Mouse (Mus musculus) CH12F3 (cell line): ENCODE data around the gene Nkapl.
"Not testable (repeated sequence)": the region's sequence is repeated elsewhere in the genome, so short reads cannot be mapped to it uniquely, and the experiment has no call there.

ENCODE experiments used
- in situ Hi-C: fragments of 300-500 bp; cut with MboI; formaldehyde crosslinking; loops from 2 replicates; pipeline ENCODE4 v1.14.3; 2020; ENCODE audit warnings: low sequenced_read_pairs

Gene Nkapl

DNA sequence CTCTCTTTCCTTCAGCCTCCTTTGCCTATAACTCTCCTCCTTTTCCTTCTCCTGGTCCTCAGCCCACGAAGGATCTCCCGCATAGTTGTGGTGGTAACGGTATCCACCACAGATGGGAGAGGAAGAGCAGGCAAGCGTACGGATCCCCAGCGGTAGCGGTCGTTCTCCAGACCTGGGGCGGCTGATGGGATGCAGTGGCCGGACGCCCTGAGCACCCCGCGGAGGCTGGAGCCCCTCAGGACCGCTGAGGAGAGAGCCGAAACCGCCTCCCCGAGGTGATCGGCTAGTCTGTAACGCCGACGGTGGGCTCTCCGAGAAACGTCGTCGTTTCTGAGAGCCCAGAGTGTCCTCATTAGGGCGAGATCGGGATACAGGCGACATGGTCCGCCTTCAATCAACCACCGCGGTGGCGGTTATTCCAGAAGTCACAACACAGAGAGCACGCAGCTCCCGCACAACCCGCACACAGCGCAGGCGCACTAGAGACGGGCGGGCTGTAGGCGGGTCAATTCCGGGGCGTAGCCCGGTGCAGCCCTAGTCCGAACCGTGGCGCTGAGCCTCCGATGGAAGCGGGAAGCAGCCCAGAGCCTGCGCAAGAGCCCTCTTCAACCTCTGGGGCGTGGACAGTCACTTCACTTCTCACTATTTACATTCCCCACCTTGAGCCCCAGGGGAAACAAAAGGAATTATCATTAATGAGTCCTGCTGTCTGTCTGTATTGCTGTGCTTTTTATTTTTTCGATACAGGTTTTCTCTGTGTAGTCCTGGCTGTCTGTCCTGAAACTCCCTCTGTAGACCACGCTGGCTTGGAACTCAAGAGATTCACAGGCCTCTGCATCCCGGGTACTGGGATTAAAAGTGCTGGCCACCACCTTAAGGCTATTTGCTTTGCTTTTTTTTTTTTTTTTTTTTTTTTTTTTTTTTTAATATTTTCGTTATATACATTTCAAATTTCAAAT, at the start of gene Nkapl:
Gene Nkapl, minus strand, starts transcription at position 449 of the 959 bp plus-strand sequence.
- in situ Hi-C loops = no loop called here

DNA sequence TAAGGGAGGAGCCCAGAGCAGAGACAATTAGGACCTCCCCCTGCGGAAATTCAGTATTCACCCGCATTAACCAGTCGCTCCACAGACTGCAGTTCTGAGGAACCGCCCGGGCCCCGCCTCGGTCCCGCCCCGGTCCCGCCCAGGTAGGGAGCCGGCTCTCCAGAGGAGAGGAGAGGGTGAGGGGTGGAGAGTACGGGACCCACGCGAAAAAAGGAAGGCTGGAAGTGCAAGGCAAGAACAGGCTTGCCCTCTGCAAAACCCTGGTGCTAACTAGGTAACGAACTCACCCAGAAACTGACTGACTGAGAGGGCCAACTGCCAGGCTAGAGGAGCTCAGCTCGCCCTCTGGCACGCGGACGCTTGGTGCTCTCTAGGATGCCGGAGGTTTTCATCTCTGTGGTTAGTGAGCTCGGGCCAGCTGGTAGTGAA, 37.9 kb upstream of the Nkapl start:
- in situ Hi-C loops = no loop called here

DNA sequence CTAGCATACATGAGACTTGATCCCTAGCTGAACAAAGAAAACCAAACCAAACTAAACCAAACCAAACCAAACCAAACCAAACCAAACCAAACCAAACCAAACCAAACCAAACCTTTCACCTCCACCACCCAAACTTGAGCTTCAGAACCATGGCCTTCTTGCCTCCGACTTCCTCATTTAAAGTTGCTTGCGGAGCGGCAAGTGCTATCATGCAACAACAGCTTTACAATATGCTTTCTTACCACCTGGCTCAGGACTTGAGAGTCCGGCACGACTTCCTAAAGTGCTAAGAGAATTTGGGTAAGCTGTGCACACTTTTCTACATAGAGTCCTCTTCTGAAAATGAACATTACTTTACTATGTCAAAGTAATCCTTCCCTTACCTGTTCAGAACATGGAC, 34.0 kb upstream of the Nkapl start:
- in situ Hi-C loops = no loop called here

DNA sequence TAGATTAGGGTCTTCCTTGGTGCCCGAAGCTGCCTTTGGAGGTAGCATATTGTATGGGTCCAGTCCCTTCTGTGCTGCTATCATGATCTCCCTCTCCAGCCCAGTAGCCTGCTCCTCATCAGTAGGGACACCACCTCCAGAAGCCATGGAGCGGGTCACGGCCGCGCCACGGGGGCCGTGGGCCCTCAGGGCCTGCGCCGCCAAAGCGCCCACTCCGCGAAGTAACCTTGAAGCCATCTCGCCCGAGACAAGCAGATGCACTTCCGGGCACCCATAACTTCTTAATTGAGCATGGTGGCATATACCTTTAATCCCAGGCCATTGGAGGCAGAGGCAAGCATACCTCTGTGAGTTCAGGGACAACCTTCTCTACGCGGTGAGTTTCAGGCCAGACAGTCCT, 32.9 kb upstream of the Nkapl start, which contains the start of gene Gm11273:
Gene Gm11273, minus strand, starts transcription at position 237 of the 400 bp plus-strand sequence.
- in situ Hi-C loops = not testable (repeated sequence)

DNA sequence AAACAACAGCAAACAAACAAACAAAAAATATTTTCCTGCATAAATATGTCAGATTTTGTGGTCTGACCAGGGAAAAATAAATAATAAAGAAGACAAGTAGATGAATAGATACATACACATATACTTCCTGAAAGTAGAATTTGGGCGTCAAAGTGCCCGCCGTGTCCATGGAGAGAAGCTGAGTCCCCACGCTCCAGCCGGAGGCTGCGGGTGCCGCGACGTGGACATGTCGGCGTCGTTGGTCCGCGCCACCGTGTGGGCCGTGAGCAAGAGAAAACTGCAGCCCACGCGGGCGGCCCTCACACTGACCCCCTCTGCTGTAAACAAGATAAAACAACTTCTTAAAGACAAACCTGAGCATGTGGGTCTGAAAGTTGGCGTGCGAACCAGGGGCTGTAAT, 26.8 kb upstream of the Nkapl start, which contains the start of gene AK157302:
Gene AK157302, plus strand, starts transcription at position 144 of the 400 bp plus-strand sequence.
- in situ Hi-C loops = no loop called here

DNA sequence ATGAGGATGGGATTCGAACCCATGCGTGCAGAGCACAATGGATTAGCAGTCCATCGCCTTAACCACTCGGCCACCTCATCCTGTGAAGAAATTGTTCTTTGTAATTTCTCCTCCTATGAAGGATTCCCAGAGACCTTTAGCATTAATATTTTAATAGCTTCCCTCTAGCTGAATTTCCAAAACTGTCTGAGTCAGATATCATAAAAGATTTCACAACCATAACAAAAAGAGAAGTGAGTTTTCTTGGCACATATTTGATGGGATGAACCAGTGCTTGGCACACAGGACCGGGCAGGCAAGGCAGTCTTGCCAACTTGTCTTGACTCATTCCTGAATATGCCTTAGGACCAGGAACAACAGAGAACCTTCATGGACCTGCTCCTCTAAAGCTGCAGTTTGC, 24.5 kb upstream of the Nkapl start:
- in situ Hi-C loops = no loop called here

DNA sequence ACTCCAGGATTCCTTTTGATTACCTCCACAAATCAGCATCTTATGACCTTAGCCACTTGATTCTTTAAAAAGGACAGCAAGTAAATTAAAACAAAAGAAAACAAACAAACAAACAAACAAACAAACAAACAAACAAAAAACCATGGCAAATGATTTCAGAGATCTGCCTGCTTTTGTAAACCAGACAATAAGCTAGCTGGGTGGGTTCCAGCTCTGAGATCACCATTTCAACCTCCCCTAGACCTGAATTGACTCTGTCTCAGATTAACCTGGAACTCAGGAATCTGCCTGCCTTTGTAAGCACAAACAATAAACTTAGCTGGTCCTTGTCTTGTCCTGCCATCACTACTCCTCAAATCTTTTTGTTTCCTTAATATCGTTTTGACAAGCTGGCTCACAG, 18.6 kb upstream of the Nkapl start:
- in situ Hi-C loops = no loop called here

DNA sequence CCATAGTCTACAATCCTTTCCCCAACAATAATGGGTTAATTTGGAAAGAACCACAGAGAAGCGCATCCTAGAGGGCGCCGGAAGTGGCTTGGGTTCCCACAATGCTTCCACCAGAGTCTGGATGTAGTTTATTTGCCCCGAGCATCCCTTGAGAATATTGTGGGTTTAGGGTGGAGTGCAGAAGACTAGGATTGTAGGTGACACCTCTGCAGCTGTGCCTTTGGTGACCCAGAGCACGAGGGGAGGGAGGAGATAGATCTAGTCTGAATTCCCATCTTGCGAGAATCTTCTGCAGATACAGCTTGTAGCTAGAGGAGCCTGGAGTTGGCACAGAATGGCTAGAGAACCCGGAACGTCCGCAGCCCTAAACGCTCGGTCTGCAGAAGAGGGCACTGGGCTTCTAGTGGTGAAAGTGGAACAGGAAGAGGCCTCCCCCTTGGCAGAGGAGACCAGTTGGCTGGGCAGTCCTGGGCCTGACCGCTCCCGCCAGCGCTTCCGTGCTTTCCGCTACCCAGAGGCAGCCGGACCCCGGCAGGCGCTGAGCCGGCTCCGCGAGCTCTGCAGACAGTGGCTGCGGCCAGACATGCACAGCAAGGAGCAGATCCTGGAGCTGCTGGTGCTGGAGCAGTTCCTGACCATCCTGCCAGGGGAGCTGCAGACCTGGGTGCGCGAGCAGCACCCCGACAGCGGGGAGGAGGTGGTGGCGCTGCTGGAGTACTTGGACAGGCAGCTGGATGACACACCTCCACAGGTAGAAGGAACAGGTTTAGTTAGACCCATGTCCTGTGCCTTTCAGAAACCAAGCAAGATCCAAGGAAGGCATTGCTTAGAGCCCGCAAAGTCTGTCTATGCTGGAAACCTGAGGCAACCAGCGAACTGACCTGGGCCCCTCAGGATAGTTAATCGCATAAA, 10.7 kb upstream of the Nkapl start, which contains the start of the genes Zkscan4 and Gm10065:
Gene Zkscan4, plus strand, starts transcription at position 149 of the 912 bp plus-strand sequence.
Gene Gm10065, minus strand, starts transcription at position 683 of the 912 bp plus-strand sequence.
- in situ Hi-C loops = not testable (repeated sequence)

DNA sequence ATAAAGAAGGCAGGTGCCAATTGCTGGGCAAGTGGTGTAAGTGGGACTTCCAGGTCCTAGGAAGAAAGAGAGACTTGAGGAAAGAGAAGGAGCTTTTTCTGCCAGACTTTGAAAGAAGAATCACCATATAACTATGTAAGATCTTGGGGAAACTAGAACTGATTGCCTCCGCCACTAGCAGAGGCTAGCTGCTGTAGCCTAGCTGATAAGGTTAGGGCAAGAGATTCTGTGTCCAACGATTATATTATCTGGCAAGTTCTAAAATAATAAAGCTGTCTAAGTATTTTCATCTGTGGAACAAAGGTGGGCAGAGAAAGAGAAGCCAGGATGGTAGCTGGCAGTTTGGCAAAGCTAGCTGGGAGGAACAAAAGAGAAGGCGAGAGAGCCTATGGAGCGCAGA, 4.1 kb upstream of the Nkapl start:
- in situ Hi-C loops = no loop called here

DNA sequence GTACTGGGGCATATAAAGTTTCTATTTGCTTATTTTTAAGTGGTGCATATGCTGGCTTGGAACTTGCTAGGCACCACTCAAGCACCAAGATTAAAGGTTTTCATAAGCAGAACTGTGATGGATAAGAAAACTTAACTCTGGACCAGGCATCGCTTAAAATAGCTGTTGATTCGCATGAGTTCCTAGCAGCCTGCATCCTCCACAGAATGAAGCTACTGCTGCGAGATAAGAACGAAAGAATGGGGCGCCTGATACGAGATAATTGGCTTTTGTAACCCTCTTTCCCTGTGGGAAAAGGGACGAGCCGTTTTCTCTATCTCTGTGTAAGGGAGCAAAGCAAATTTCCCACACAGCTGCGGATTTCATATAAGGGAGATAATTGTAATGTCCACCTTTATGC, 788 bp upstream of the Nkapl start:
- in situ Hi-C loops = no loop called here

DNA sequence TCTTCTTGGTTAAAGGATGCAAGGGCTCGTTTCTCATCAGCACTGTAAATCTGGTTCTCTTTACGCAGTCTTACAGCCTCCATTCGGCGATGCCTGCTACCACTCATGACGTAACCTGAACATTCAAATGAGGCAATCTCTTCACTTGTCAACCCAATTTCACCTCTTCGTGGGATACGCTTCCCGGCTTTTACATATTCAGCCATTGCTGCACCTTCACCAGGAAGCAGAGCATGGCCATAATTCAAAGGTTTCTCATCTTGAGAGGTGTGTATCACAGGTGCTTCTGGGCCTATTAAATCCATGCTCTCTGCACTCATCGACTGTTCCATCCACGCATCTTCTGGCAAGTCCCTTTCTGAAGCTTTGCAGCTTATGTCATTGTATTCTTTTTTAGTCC, 973 bp downstream of the Nkapl start:
- in situ Hi-C loops = no loop called here

DNA sequence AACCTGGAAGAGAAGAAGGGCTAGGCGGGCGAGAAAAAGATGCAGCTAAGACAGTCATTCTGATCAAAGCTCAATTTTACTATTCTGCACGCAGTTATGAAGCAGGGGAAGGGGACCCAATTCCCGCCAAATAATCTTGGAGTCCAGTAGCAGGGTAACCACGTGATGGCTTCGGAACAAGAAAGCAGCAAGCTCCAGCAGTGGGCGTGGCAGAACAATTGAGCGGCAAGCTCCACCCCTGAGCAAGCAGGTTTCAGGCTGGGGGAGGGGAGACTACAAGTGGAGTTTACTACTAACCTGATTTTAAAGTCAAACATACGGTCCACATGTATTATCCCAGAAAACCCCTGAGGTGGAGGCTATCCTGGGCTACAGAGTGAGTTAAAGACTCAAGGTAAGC, 5.8 kb downstream of the Nkapl start:
- in situ Hi-C loops = not testable (repeated sequence)

DNA sequence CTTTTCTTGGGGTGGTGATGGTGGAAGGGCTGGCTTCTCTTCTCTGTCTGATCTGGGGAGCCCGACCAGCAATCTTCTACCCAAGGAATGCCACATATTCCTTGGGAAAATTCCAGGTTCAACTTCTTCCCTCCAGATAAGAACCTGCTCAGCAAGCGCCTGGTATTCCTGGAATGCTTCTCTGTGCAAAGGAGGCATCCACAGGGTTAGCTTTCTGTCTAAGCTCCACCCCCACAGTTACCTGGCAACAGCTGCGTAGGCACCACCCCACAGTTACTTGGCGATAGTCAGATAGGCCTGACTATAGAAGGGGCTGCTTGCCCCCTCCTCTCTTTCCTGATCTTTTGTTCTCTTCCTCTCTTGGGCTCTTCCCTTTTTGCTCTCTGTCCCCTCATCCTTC, 12.0 kb downstream of the Nkapl start:
- in situ Hi-C loops = no loop called here

DNA sequence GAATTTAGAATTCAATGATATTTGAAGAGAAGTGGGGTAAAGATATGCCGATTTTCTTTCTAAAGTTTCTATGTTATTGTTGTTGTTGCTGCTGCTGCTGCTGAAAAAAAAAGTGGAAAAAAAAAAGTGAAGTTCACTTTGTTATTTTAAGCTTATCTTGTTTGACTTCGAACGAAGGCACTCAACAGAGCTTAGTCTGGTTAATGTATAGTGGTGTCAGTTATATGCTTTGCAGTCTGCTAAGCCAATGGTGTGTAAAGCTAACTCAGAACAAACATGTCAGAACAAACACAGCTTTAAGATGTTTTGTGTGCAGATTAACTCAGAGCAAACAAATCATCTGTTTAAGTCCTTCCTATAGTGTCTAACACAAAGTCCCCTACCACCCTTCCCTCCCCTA, 14.2 kb downstream of the Nkapl start:
- in situ Hi-C loops = no loop called here

DNA sequence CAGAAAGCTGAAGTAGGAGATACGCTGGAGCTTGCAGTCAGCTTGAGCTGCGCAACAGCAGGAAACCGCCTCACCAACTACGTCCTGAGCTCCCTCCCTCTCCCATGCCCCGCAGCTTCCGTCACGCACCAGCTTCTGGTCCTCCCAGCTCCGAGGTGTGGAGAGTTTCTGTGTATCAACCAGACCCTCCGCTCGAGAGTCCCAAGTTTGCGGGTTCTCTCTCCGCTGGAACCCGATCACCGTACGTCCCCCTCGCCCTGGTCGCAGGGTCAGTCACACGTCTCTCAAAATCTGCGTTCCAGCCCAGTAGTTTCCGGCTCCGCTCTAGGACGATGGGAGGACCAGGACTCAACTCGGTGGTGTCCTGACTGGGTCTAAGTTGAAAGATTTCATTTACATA, 14.9 kb downstream of the Nkapl start, which contains the start of gene Zscan26:
Gene Zscan26, minus strand, starts transcription at position 282 of the 400 bp plus-strand sequence.
- in situ Hi-C loops = no loop called here

DNA sequence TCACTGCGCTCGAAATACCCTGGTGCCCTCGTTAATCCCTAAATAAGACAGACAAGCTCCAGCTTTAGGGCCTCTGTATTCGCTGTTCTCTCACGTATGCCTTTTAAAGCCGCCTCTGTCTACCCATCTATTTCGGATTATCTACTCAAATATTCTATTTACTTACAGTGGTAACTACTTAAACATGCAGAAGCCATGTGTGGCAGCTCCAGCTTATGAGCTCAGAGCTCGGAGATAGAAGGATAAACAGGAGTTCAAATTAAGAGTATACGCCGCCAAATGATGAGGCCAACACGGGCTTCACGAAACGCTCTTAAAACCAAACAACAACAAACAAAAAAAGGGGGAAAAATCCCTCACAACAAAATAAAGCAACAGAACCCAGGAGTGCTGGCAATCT, 15.3 kb downstream of the Nkapl start:
- in situ Hi-C loops = no loop called here

DNA sequence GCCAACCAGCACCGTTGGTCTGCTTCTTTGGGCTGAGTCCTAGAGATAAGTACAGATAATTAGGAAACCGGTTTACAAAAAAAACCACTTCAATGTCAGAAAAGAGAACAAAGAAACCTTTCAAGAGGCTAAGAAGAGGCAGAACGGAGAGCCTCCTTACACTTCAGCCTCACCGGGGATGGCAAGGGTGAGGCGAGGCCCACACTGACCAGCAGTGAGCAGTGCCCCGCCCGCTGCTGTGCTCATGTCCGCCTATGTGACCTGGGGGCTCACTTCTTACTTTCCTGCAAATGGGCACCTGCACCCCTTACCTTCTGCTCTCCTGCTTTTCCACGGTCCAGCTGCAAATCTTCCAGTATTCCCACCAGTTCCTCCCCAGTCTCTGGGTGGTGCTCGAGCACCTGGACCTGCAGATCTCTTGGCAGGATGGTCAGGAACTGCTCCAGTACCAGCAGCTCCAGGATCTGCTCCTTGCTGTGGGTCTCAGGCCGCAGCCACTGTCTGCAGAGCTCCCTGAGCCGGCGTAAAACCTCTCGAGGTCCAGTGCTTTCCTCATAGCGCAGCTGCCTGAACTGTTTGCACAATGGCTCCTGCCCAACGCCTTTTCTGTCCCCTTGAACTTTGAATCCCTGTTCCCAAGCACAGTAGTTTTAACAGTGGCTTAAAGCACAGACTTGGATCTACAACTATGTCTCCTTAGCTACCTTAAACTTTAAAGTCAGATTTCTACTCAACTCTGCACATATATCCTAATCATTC, 20.3 kb downstream of the Nkapl start:
- in situ Hi-C loops = no loop called here

DNA sequence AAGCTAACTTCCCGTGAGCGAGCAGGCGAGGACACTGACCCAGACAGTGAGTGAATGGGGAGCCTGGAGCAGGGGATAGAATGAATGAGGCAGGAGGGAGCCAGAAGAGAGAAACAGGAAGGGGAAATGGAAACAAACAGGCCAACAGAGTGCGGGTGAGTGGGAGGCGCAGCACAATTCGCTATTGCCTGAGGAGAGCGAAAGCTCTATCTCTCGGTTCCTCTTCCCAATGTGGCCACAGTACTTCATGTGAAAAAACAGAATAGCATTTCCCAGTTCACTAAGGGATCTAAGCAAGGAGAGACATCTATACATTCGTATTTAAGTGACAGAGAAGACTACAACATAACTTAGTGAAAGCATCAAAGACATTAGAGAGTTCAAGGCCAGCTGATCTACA, 21.5 kb downstream of the Nkapl start:
- in situ Hi-C loops = no loop called here

DNA sequence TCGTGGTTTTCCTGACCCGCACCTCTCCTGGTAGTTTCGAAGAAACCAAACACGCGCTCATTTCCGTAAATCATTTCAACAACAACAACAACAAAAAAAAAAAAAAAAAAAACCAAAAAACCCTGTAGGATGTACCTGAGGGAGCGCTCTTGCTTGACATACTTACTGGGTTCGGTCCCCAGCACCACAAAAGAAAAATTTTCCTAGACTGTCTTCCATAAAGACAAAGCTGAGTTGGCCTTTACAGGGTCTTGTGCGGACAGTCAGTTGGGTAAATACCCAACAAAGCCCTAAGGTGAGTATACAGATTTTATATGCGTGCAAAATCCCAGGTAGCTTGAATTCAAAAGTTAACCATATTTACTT, 27.1 kb downstream of the Nkapl start:
- in situ Hi-C loops = no loop called here

DNA sequence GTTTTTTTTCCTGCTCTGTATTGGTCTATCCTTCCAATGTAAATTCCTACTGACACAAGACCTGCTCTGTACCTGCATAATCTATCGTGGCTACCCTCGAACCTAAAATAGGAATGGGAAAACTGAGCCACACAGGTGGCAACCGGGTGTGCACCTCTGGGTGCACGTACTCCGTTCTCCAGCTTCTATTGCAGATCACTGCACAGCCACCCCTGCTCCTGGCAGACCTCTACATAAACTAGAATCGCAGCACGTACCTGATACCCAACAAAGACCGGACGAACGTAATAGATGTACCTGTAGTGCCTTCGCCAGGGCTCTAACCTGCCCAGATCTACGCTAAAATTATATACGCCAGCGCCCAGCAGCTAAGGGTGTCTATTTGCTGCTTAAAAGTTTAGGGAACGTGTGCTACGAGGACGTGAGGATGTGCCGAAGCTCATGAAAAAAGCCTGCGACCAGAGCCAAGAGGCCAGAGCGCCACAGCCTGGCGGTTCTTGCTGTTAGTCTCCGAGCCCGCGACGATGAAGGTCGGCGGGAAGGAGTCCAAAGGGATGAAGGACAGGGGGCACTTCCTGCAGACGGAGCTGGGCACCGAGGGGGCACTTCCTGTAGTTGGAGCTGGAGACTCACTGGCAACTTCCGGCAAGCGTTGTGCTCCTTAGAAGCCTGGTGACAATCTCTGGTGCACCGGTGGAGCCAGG, 27.7 kb downstream of the Nkapl start, which contains the start of gene Pgbd1:
Gene Pgbd1, minus strand, starts transcription at position 556 of the 704 bp plus-strand sequence.
- in situ Hi-C loops = no loop called here
